Mouse (Mus musculus) erythroblast, embryonic 14.5 days (primary cell): ENCODE measurements around the gene Dus3l.

Experiments used
- GATA1 ChIP-seq: IDR thresholded peaks from 2 replicates; pipeline ENCODE4 v1.6.1; 2012; ENCODE audit warnings: low read length, inconsistent platforms, mixed read lengths
- TAL1 ChIP-seq: IDR thresholded peaks from 3 replicates; pipeline ENCODE4 v1.6.1; 2012; ENCODE audit warnings: low read length, inconsistent platforms, mixed read lengths

DNA sequence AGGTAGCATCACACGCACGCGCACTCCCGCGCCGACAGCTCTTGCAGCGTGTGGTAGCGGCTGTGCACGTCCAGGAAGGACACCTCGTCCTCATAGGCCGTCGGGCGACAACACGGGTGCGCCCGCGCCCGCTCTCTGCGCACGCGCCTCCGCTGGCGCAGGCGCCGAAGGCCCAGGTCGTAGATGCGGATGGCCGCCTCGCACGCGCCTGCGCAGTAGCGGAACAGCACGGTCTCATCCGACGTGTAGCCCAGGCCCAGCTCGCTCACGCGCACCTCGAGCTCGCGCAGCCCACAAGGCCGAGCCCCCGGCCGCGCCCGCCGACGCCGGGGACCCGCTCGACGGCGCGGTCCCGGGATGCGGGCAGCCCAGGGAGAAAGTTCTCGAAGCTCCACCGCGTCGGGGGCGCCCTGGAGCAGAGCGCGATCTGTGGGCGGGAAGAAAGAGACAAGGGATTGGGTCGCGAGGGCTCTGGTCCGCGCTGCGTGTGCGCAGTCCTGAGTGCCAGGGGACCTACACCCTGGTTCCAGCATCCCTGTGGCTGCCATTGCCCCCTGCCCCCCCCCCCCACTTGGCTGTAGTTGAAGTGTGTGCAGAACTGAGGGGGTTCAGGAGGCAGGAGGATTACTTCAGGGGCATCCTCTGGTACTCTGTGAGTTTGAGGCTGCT, 13.0 kb upstream of the Dus3l start:
- TF ChIP-seq GATA1 (no peak), TAL1 (no peak)
